Mouse (Mus musculus) stomach, postnatal 0 days (tissue): ENCODE data around the gene Cwc25. TPM values are rescaled to one million over a fixed set of nuclear protein-coding genes. Genes with fewer than 3 reads are reported as not detected.

ENCODE experiments used
- ATAC-seq: fragments of 200-750 bp; cut with Nextera tagmentation; 2 replicates; pipeline ENCODE4 v1.8.0; 2017; ENCODE audit not compliant: low FRiP score, low TSS enrichment
- DNase-seq: peaks from one replicate; pipeline ENCODE4 v3.0.0-alpha.2; 2016; ENCODE audit warnings: low spot score
- H3K27ac ChIP-seq: fragments of 300-500 bp; sonication (generic); replicated peaks from 2 replicates; pipeline ENCODE4 v1.5.1; 2014; ENCODE audit warnings: mild to moderate bottlenecking, control low read depth
- H3K27me3 ChIP-seq: fragments of 300-500 bp; sonication (generic); 2 replicates; pipeline ENCODE4 v1.6.1; 2014; ENCODE audit warnings: low read length; ENCODE audit not compliant: control insufficient read depth, insufficient read depth
- H3K36me3 ChIP-seq: fragments of 300-500 bp; sonication (generic); 2 replicates; pipeline ENCODE4 v1.6.1; 2014; ENCODE audit warnings: low read length, mixed read lengths; ENCODE audit not compliant: control insufficient read depth, insufficient read depth
- H3K4me1 ChIP-seq: fragments of 300-500 bp; sonication (generic); replicated peaks from 2 replicates; pipeline ENCODE4 v1.6.1; 2014; ENCODE audit warnings: antibody characterized with exemption; ENCODE audit not compliant: control insufficient read depth, insufficient read depth
- H3K4me2 ChIP-seq: fragments of 300-500 bp; sonication (generic); replicated peaks from 2 replicates; pipeline ENCODE4 v1.6.1; 2014; ENCODE audit warnings: low read depth, mild to moderate bottlenecking, control low read depth, moderate library complexity
- H3K4me3 ChIP-seq: fragments of 300-500 bp; sonication (generic); 2 replicates; pipeline ENCODE4 v1.5.1; 2014; ENCODE audit warnings: low read depth, low read length, control low read depth
- H3K9ac ChIP-seq: fragments of 300-500 bp; sonication (generic); 2 replicates; pipeline ENCODE4 v1.6.1; 2014; ENCODE audit warnings: mild to moderate bottlenecking, low read length, control low read depth, mixed read lengths
- H3K9me3 ChIP-seq: fragments of 300-500 bp; sonication (generic); 2 replicates; pipeline ENCODE4 v1.6.1; 2016; ENCODE audit warnings: low read length; ENCODE audit not compliant: control insufficient read depth
- CTCF ChIP-seq: IDR thresholded peaks from 2 replicates; pipeline ENCODE4 v1.5.1; 2016; ENCODE audit warnings: antibody characterized with exemption, low read depth, mild to moderate bottlenecking, moderate library complexity
- EP300 ChIP-seq: optimal IDR thresholded peaks from 2 replicates; pipeline ENCODE3; 2016; ENCODE audit warnings: antibody characterized with exemption
- WGBS: fragments of 180-500 bp; shearing (Covaris S2); extraction: QIAGEN DNeasy Blood & Tissue Kit; methylation state at CpG from one replicate; pipeline ENCODE4 v1.1.7; 2014; 5-methylcytosine and 5-hydroxymethylcytosine counted together
- polyA plus RNA-seq: library from polyadenylated mRNA; unstranded; fragments of >200 nt; fragmentation: Nextera tagmentation; extraction: Ambion mirVana; gene quantifications from 2 replicates; pipeline ENCODE4 v1.2.1, GENCODE M21; 2015

Gene Cwc25
- polyA plus RNA-seq, 1 experiment from 2014 or later: 9.0 TPM

- under 1% methylated on average over 35 of the region's 57 CpGs for WGBS
- peak overlapping the region; percentile 72 for H3K4me3 ChIP-seq
- H3K27me3 ChIP-seq: no peaks in the 10 kb centered on the region
- peak; percentile 96 for ATAC-seq
- TF ChIP-seq CTCF: no peak
- peak; percentile 44 for TF ChIP-seq EP300
- H3K4me1 ChIP-seq: peaks cover 6% of the 10 kb centered on the region
- H3K9me3 ChIP-seq: no peaks in the 10 kb centered on the region
- H3K36me3 ChIP-seq: 0 out of 2 replicates have a peak, but pooled peaks cover 4% of the 10 kb centered on the region
- DNase-seq: peak; percentile 100
- peak overlapping the region; percentile 73 for H3K4me2 ChIP-seq
- H3K27ac ChIP-seq: peak overlapping the region; percentile 95
- peak overlapping the region; percentile 90 for H3K9ac ChIP-seq
Observed at GRCm38 (mm10) chr11:97744718-97745330, 21.5 kb downstream of the Cwc25 start.

- peak; percentile 48 for ATAC-seq
Observed at GRCm38 (mm10) chr11:97744063-97744717, 22.2 kb downstream of the Cwc25 start, which contains the start of gene Pip4k2b. Gene Pip4k2b, minus strand, starts transcription at chr11:97744704.

GRCm38 (mm10) chr11:97743423-97743822 is 22.9 kb downstream of the Cwc25 start:
- H3K9ac ChIP-seq: peak overlapping the region; percentile 74
- TF ChIP-seq EP300 (no peak), CTCF (no peak)
- peak overlapping the region; percentile 72 for H3K4me3 ChIP-seq
- ATAC-seq: no peak
- no peaks in the 10 kb centered on the region for H3K9me3 ChIP-seq
- H3K27me3 ChIP-seq: no peaks in the 10 kb centered on the region
- H3K36me3 ChIP-seq: 0 out of 2 replicates have a peak, but pooled peaks cover under 1% of the 10 kb centered on the region
- no peak for DNase-seq
- WGBS: 8% methylated on average over 9 of the region's 9 CpGs
- peak overlapping the region; percentile 73 for H3K4me2 ChIP-seq
- peak overlapping the region; percentile 72; the same call in 1 of the 2 replicates for H3K27ac ChIP-seq
- peaks cover 6% of the 10 kb centered on the region for H3K4me1 ChIP-seq

More at GRCm38 (mm10) chr11:97744063-97744717, 22.2 kb downstream of the Cwc25 start, which contains the start of gene Pip4k2b:
- DNase-seq: peak; percentile 64
- Histone ChIP-seq H3K4me3 (peak within 1 kb of the TSS; percentile 72), H3K27me3 (no peaks in the 10 kb centered on the region), H3K4me2 (peak within 1 kb of the TSS; percentile 73), H3K4me1 (peaks cover 6% of the 10 kb centered on the region), H3K9ac (peak within 1 kb of the TSS; percentile 90), H3K36me3 (0 out of 2 replicates have a peak, but pooled peaks cover 4% of the 10 kb centered on the region), H3K9me3 (no peaks in the 10 kb centered on the region), H3K27ac (peak within 1 kb of the TSS; percentile 95)
- peak; percentile 17; the same call in 1 of the 2 replicates for TF ChIP-seq CTCF
- no peak for TF ChIP-seq EP300
- WGBS: 1% methylated on average over 46 of the region's 63 CpGs

GRCm38 (mm10) chr11:97742591-97742990 is 23.8 kb downstream of the Cwc25 start:
- no peak overlapping the region for H3K27ac ChIP-seq
- H3K27me3 ChIP-seq: no peaks in the 10 kb centered on the region
- no peak overlapping the region for H3K4me3 ChIP-seq
- peaks cover 6% of the 10 kb centered on the region for H3K4me1 ChIP-seq
- no peak for ATAC-seq
- WGBS: 79% methylated on average over 9 of the region's 9 CpGs
- H3K36me3 ChIP-seq: no peaks in the 10 kb centered on the region
- DNase-seq: no peak
- peak overlapping the region; percentile 73 for H3K4me2 ChIP-seq
- TF ChIP-seq EP300 (no peak), CTCF (no peak)
- no peak overlapping the region for H3K9ac ChIP-seq
- no peaks in the 10 kb centered on the region for H3K9me3 ChIP-seq

GRCm38 (mm10) chr11:97742157-97742556 is 24.2 kb downstream of the Cwc25 start:
- Histone ChIP-seq H3K36me3 (no peaks in the 10 kb centered on the region), H3K27ac (no peak overlapping the region), H3K9ac (no peak overlapping the region), H3K4me3 (no peak overlapping the region), H3K27me3 (no peaks in the 10 kb centered on the region), H3K9me3 (no peaks in the 10 kb centered on the region), H3K4me2 (no peak overlapping the region), H3K4me1 (peaks cover 6% of the 10 kb centered on the region)
- DNase-seq (no peak), ATAC-seq (no peak)
- TF ChIP-seq EP300 (no peak), CTCF (no peak)
- WGBS: 92% methylated on average over 5 of the region's 5 CpGs

- WGBS: 41% methylated on average over 7 of the region's 7 CpGs
- no peak for DNase-seq
- no peak overlapping the region for H3K27ac ChIP-seq
- H3K36me3 ChIP-seq: no peaks in the 10 kb centered on the region
- no peak overlapping the region for H3K9ac ChIP-seq
- H3K27me3 ChIP-seq: no peaks in the 10 kb centered on the region
- peaks cover 6% of the 10 kb centered on the region for H3K4me1 ChIP-seq
- TF ChIP-seq EP300: no peak
- no peak for TF ChIP-seq CTCF
- H3K4me3 ChIP-seq: no peak overlapping the region
- ATAC-seq: no peak
- H3K4me2 ChIP-seq: no peak overlapping the region; the same call in 1 of the 2 replicates
- no peaks in the 10 kb centered on the region for H3K9me3 ChIP-seq
Observed at GRCm38 (mm10) chr11:97740190-97740589, 26.2 kb downstream of the Cwc25 start.
